Mouse (Mus musculus) CD8-positive naive resting alpha-beta T cell, adult 57 days (primary cell): ENCODE data around the gene Ncbp1. TPM values are rescaled to one million over a fixed set of nuclear protein-coding genes. Genes with fewer than 3 reads are reported as not detected.

Experiments
- total RNA-seq: library from RNA; stranded (reverse); gene quantifications from one replicate; pipeline ENCODE4 v1.2.4, GENCODE M21; 2023

Gene Ncbp1
- 63.9 TPM for total RNA-seq

GRCm38 (mm10) chr4:46138287-46139222 lies at the start of gene Ncbp1, which contains the start of gene Tstd2:
TSS of gene Ncbp1 (plus strand) at chr4:46138613.
TSS of gene Tstd2 (minus strand) at chr4:46138694.

GRCm38 (mm10) chr4:46195781-46196487 lies 57.5 kb downstream of the Ncbp1 start, which contains the start of gene Xpa:
TSS of gene Xpa (minus strand) at chr4:46196311.

Other genes starting within 250 kb of the Ncbp1 start
- not detected for gene Ccdc180, start 248.3 kb upstream of the Ncbp1 start, total RNA-seq
- 2.4 TPM for gene Tdrd7, start 173.3 kb upstream of the Ncbp1 start, total RNA-seq
- gene Tmod1, start 99.7 kb upstream of the Ncbp1 start, total RNA-seq = not detected
- gene Tstd2, start 81 bp downstream of the Ncbp1 start, total RNA-seq = 35.7 TPM
- gene Xpa, start 57.7 kb downstream of the Ncbp1 start, total RNA-seq = 40.4 TPM
- not detected for gene Foxe1, start 205.0 kb downstream of the Ncbp1 start, total RNA-seq